In genomic region chr6:48629661-48630034, GRCm38 (mm10) we compare ENCODE assay signal across 7 mouse cellular contexts. TPM values are rescaled to one million over a fixed set of nuclear protein-coding genes. Genes with fewer than 3 reads are reported as not detected.
DNase-seq lines count a peak whose midpoint lies in the region; ATAC-seq and TF ChIP-seq lines count a peak whose summit lies in the region.

No protein-coding gene starts in this region.

- no peak for TF ChIP-seq CTCF in spleen, adult 2 months (IDR thresholded peaks at IDR 0.05; ENCODE audit: extremely low read depth, insufficient read depth, insufficient read length, insufficient replicate concordance)

- H3K36me3 ChIP-seq in spleen, adult 2 months (ENCODE audit: control insufficient read depth, insufficient read depth, low read length) = no peaks in the 10 kb centered on the region
- no peaks in the 10 kb centered on the region for H3K36me3 ChIP-seq in hindbrain, embryonic 11.5 days (ENCODE audit: control insufficient read depth, insufficient read depth, low read length)
- H3K36me3 ChIP-seq in limb, embryonic 13.5 days = no peaks in the 10 kb centered on the region

- no peak for DNase-seq in spleen, adult 2 months (ENCODE audit: low read depth in 1 of 2, low spot score in 2 of 2)
- DNase-seq in spleen, postnatal 4 days (ENCODE audit: low spot score in 2 of 2) = no peak
- DNase-seq in hindbrain, embryonic 11.5 days (ENCODE audit: low spot score) = no peak
- no peak for DNase-seq in adrenal gland, postnatal 36 days
- DNase-seq in left cerebral cortex, adult 9 months (ENCODE audit: low spot score in 2 of 2) = no peak
- no peak for DNase-seq in MN1 (ENCODE audit: low spot score)

- H3K4me2 ChIP-seq in hindbrain, embryonic 11.5 days (replicated peaks; ENCODE audit: low read depth, low read length) = peak overlapping the region; percentile 82
- peak overlapping the region; percentile 88 for H3K4me2 ChIP-seq in limb, embryonic 13.5 days (replicated peaks)

- H3K4me3 ChIP-seq in spleen, adult 2 months (ENCODE audit: extremely low read depth, insufficient read depth, insufficient read length) = peak overlapping the region; percentile 57
- peak overlapping the region; percentile 36 for H3K4me3 ChIP-seq in hindbrain, embryonic 11.5 days (ENCODE audit: low read depth, low read length)
- peak overlapping the region; percentile 49 for H3K4me3 ChIP-seq in limb, embryonic 13.5 days

- TF ChIP-seq POLR2A in spleen, adult 2 months (IDR thresholded peaks at IDR 0.05; ENCODE audit: low read depth, low read length) = no peak

- H3K27ac ChIP-seq in spleen, adult 2 months (ENCODE audit: insufficient read depth, low read length) = no peak overlapping the region
- H3K27ac ChIP-seq in hindbrain, embryonic 11.5 days (ENCODE audit: low read depth, low read length) = no peak overlapping the region
- no peak overlapping the region for H3K27ac ChIP-seq in limb, embryonic 13.5 days

- peak; percentile 38 for ATAC-seq in hindbrain, embryonic 11.5 days (ENCODE audit: low FRiP score)
- no peak for ATAC-seq in limb, embryonic 13.5 days (ENCODE audit: low FRiP score, low read depth)

- WGBS in spleen, adult 2 months = 25% methylated on average over 13 of the region's 13 CpGs
- WGBS in hindbrain, embryonic 11.5 days = 21% methylated on average over 13 of the region's 13 CpGs
- 14% methylated on average over 13 of the region's 13 CpGs for WGBS in limb, embryonic 13.5 days

- H3K27me3 ChIP-seq in spleen, adult 2 months (ENCODE audit: control insufficient read depth, insufficient read depth, low read length) = peaks cover 6% of the 10 kb centered on the region
- H3K27me3 ChIP-seq in hindbrain, embryonic 11.5 days (ENCODE audit: control insufficient read depth, insufficient read depth, low read length) = peaks cover 26% of the 10 kb centered on the region
- peaks cover 68% of the 10 kb centered on the region for H3K27me3 ChIP-seq in limb, embryonic 13.5 days

- H3K9ac ChIP-seq in hindbrain, embryonic 11.5 days (ENCODE audit: low read depth, low read length) = peak overlapping the region; percentile 64
- H3K9ac ChIP-seq in limb, embryonic 13.5 days = peak overlapping the region; percentile 63

- no peaks in the 10 kb centered on the region for H3K9me3 ChIP-seq in hindbrain, embryonic 11.5 days (ENCODE audit: control insufficient read depth, low read length)
- H3K9me3 ChIP-seq in limb, embryonic 13.5 days = no peaks in the 10 kb centered on the region

- H3K4me1 ChIP-seq in spleen, adult 2 months (ENCODE audit: control insufficient read depth, insufficient read depth, insufficient read length) = peaks cover 12% of the 10 kb centered on the region
- H3K4me1 ChIP-seq in hindbrain, embryonic 11.5 days (replicated peaks; ENCODE audit: control insufficient read depth, insufficient read depth, low read length) = peaks cover 2% of the 10 kb centered on the region
- H3K4me1 ChIP-seq in limb, embryonic 13.5 days = peaks cover 23% of the 10 kb centered on the region

RNA-seq across cellular contexts. Expression of gene AI854703, which starts 3.1 kb away (rescaled TPM):
- polyA plus RNA-seq in spleen, adult 2 months (2012; rRNA removed) = 0.70 and 0.77 TPM in 2 replicates
- 1.1 and 1.2 TPM in 2 replicates for polyA plus RNA-seq in hindbrain, embryonic 11.5 days (2014; fragmentation: Nextera tagmentation; extraction: Ambion mirVana)
- polyA plus RNA-seq in limb, embryonic 13.5 days (2015; fragmentation: Nextera tagmentation; extraction: Ambion mirVana) = 0.75 and 0.89 TPM in 2 replicates
- 1 to 10 TPM; 1.5 to 1.6 TPM for total RNA-seq in adrenal gland, postnatal 36 days (2021)

RNA-seq across cellular contexts. Expression of gene Gimap8, which starts 17.4 kb away (rescaled TPM):
- polyA plus RNA-seq in spleen, adult 2 months (2012; rRNA removed) = 20.1 and 22.2 TPM in 2 replicates
- polyA plus RNA-seq in hindbrain, embryonic 11.5 days (2014; fragmentation: Nextera tagmentation; extraction: Ambion mirVana) = 0.37 and 0.57 TPM in 2 replicates
- 0.70 and 0.86 TPM in 2 replicates for polyA plus RNA-seq in limb, embryonic 13.5 days (2015; fragmentation: Nextera tagmentation; extraction: Ambion mirVana)
- 10 to 100 TPM in 1 of 2 experiments, 1 to 10 TPM in 1; 9.9 to 15.7 TPM for total RNA-seq in adrenal gland, postnatal 36 days (2021)

RNA-seq across cellular contexts. Expression of gene Zfp775, which starts 27.8 kb away (rescaled TPM):
- 3.6 and 5.3 TPM in 2 replicates for polyA plus RNA-seq in spleen, adult 2 months (2012; rRNA removed)
- 7.7 and 11.0 TPM in 2 replicates for polyA plus RNA-seq in hindbrain, embryonic 11.5 days (2014; fragmentation: Nextera tagmentation; extraction: Ambion mirVana)
- polyA plus RNA-seq in limb, embryonic 13.5 days (2015; fragmentation: Nextera tagmentation; extraction: Ambion mirVana) = 7.2 and 7.7 TPM in 2 replicates
- 1 to 10 TPM; 6.8 to 9.5 TPM for total RNA-seq in adrenal gland, postnatal 36 days (2021)

RNA-seq across cellular contexts. Expression of gene Gm44965, which starts 35.9 kb away (rescaled TPM):
- polyA plus RNA-seq in spleen, adult 2 months (2012; rRNA removed) = not detected in 2 replicates
- not detected in 2 replicates for polyA plus RNA-seq in hindbrain, embryonic 11.5 days (2014; fragmentation: Nextera tagmentation; extraction: Ambion mirVana)
- 0.73 TPM in 1 of 2 replicates, not detected in the other for polyA plus RNA-seq in limb, embryonic 13.5 days (2015; fragmentation: Nextera tagmentation; extraction: Ambion mirVana)
- not detected for total RNA-seq in adrenal gland, postnatal 36 days (2021)

RNA-seq across cellular contexts. Expression of gene Repin1, which starts 36.0 kb away (rescaled TPM):
- polyA plus RNA-seq in spleen, adult 2 months (2012; rRNA removed) = 12.4 and 15.8 TPM in 2 replicates
- polyA plus RNA-seq in hindbrain, embryonic 11.5 days (2014; fragmentation: Nextera tagmentation; extraction: Ambion mirVana) = 35.3 and 37.8 TPM in 2 replicates
- 30.7 and 34.1 TPM in 2 replicates for polyA plus RNA-seq in limb, embryonic 13.5 days (2015; fragmentation: Nextera tagmentation; extraction: Ambion mirVana)
- total RNA-seq in adrenal gland, postnatal 36 days (2021) = 10 to 100 TPM; 48.5 to 50.5 TPM

Comparison
In these comparisons a context has a peak if more than half of its experiments do, and no peak if none do; other contexts are left out.
1. RNA of gene Gimap8, which starts 17.4 kb away (polyA plus RNA-seq): 20.1 to 22.2 TPM in spleen, adult 2 months; 0.70 to 0.86 TPM in limb, embryonic 13.5 days and 0.37 to 0.57 TPM in hindbrain, embryonic 11.5 days; every median in the first group is over 10 times any median in the second.
2. Peak in every context shown above with its lines, with median percentiles within 50 percentile points of each other: H3K4me3 ChIP-seq.